Mouse (Mus musculus) frontal cortex, postnatal 25 days (tissue): ENCODE results near the gene Fam219b.

Experiments used
- DNase-seq, 2 experiments: peaks; one replicate each; pipeline ENCODE4 v3.0.0; 2022; ENCODE audit warnings: low spot score in 2 of 2

The Fam219b gene

GRCm38 (mm10) chr9:57562896-57563372, 25.6 kb downstream of the Fam219b start:
- DNase-seq = no peak

- DNase-seq = no peak
Observed at GRCm38 (mm10) chr9:57564609-57565008, 27.3 kb downstream of the Fam219b start.

GRCm38 (mm10) chr9:57565741-57566221, 28.5 kb downstream of the Fam219b start:
- peak; percentile 36 for DNase-seq

- no peak for DNase-seq
Observed at GRCm38 (mm10) chr9:57566846-57567245, 29.5 kb downstream of the Fam219b start.

- DNase-seq = no peak
Observed at GRCm38 (mm10) chr9:57568500-57568899, 31.2 kb downstream of the Fam219b start.

GRCm38 (mm10) chr9:57574397-57574796, 37.1 kb downstream of the Fam219b start:
- no peak for DNase-seq

- no peak for DNase-seq
Observed at GRCm38 (mm10) chr9:57575577-57575976, 38.2 kb downstream of the Fam219b start.

GRCm38 (mm10) chr9:57577144-57577849, 40.0 kb downstream of the Fam219b start:
- DNase-seq = no peak

GRCm38 (mm10) chr9:57584991-57585390, 47.7 kb downstream of the Fam219b start:
- no peak for DNase-seq

- DNase-seq = peak; percentile 45 to 69
Observed at GRCm38 (mm10) chr9:57589224-57590126, 52.1 kb downstream of the Fam219b start, which contains the start of gene Ulk3. Gene Ulk3 (plus strand): TSS chr9:57589452.

- no peak for DNase-seq
Observed at GRCm38 (mm10) chr9:57590726-57591125, 53.4 kb downstream of the Fam219b start.
